Mouse (Mus musculus): ENCODE results near the gene 5730455P16Rik. TPM values are rescaled to one million over a fixed set of nuclear protein-coding genes. Genes with fewer than 3 reads are reported as not detected.

Gene 5730455P16Rik
- polyA plus RNA-seq, 1 experiment = 0.15 TPM

DNA sequence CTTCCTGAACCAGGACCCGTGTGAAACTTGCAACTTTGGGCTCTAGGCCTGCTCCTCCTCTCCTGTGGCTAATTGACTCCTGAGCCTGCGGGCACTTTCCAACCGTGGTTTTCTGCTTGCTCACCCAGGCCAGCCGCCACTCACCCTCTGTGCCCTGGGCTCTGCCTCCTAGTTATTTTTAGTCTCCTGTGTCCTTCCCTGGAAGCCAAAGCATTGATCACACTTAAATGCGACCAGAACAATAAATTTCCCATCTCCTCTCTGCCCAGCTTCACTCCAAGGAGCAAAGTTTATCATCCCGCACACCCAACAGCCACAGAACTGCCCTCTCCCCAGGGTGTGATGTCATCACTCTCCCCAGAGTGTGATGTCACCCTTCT is 41.5 kb downstream of the 5730455P16Rik start:
- Histone ChIP-seq H3K36me3 (ENCODE audit: control insufficient read depth) (no peaks in the 10 kb centered on the region), H3K4me1 (ENCODE audit: control insufficient read depth) (no peaks in the 10 kb centered on the region), H3K4me3 (replicated peaks) (no peak overlapping the region), H3K27me3 (ENCODE audit: control insufficient read depth) (peaks cover 16% of the 10 kb centered on the region), H3K9me3 (ENCODE audit: control insufficient read depth, low read length) (no peaks in the 10 kb centered on the region)
- TF ChIP-seq TAL1 (IDR thresholded peaks at IDR 0.05; ENCODE audit: low read length) (no peak), GATA1 (IDR thresholded peaks at IDR 0.05; ENCODE audit: low read length) (no peak)

DNA sequence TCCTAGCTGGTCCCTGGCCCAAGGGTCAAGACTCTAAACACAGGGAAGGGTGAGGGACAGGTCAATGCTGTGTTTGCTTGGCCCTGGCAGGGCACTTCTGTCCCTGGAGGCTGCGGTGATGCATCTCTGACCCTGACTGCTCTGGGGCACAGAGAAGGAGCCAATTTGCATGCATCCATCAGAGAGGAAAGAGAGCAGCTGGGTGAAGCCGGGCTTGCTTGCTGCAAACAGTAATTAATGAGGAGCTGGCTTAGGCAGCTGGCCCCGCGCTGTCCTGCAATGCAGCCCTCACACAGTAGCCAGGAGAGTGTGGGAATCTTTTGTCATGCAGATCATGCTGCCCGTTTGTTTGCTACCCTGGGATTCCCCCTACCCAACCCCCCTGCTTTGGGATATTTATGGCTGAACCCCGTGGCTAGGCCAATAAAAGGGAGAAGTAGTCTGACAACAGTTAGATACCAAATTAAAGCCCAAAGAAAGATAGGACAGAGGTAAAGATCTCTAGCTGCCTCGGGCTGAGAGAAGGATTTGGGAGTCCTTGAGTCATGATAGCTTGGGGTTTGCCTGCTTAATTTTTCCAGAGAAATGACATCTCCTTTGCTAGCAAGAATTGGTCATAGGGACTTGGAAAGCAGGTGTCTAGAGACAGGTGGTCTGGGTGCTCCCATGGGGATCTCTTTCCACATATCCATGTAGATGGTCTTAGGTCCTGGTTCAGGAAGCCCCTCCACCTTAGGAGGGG is 42.1 kb downstream of the 5730455P16Rik start:
- TF ChIP-seq GATA1 (IDR thresholded peaks at IDR 0.05; ENCODE audit: low read length) (no peak), TAL1 (IDR thresholded peaks at IDR 0.05; ENCODE audit: low read length) (no peak)
- no peak overlapping the region for H3K4me3 ChIP-seq (replicated peaks)
- no peaks in the 10 kb centered on the region for H3K9me3 ChIP-seq (ENCODE audit: control insufficient read depth, low read length)
- H3K4me1 ChIP-seq (ENCODE audit: control insufficient read depth) = no peaks in the 10 kb centered on the region
- H3K36me3 ChIP-seq (ENCODE audit: control insufficient read depth) = no peaks in the 10 kb centered on the region
- peaks cover 16% of the 10 kb centered on the region for H3K27me3 ChIP-seq (ENCODE audit: control insufficient read depth)

DNA sequence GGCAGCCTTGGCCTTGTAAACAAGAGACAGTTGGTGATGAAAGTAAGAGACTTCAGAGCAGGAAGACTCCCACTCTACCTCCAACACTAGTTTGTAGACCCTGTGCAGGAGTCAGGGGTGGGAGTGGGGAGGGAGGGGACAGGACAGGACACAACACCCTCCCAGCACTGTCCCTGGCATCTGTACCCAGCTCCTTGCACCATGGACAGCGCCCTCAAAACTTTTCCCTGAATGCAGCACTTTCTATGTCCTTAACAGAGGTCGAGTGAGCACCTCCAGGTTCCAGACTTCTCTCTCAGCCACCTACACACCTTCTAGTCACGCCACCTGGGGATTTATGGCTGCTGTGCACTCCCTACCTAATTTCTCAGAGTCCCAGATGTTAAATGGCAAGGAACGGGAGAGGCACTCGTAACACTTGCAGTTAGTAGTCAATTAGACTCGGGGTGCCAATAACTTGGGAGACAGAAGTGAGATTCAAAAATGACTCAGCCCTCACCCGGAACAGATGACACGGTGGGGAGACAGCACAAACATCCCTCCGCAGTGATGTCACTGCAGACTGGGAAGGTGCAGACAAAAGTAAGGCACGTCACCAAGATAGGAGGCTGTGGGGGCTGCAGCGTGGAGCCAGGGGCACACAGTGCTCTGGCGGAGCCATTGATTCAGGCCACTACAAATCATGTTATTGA is 45.0 kb downstream of the 5730455P16Rik start:
- no peak overlapping the region for H3K4me3 ChIP-seq (replicated peaks)
- peaks cover 19% of the 10 kb centered on the region for H3K27me3 ChIP-seq (ENCODE audit: control insufficient read depth)

DNA sequence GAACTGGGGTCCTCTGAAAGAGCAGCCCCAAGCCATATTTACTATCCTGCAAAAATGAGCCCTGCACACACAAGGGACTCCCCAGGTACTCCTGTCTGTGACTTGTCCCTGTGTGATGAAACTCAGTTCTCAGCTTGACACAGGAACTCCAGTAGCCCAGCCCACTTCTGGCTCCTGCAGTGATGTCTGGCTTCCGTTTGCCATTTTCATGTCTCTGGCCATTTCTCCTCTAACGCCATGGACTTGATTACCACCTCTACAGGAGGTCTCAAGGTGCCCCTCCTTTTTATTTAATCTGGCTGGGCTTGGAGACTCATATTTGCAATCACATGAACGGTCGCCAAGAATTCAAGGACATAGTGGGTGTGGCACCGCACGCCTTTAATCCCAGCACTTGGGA is 53.2 kb downstream of the 5730455P16Rik start:
- Histone ChIP-seq H3K4me1 (ENCODE audit: control insufficient read depth) (no peaks in the 10 kb centered on the region), H3K27me3 (ENCODE audit: control insufficient read depth) (peaks cover 3% of the 10 kb centered on the region; the same call in 1 of the 2 replicates), H3K4me3 (replicated peaks) (no peak overlapping the region), H3K9me3 (ENCODE audit: control insufficient read depth, low read length) (no peaks in the 10 kb centered on the region), H3K36me3 (ENCODE audit: control insufficient read depth) (no peaks in the 10 kb centered on the region)
- TF ChIP-seq GATA1 (IDR thresholded peaks at IDR 0.05; ENCODE audit: low read length) = no peak
- TF ChIP-seq TAL1 (IDR thresholded peaks at IDR 0.05; ENCODE audit: low read length) = no peak

More for the DNA sequence above, 45.0 kb downstream of the 5730455P16Rik start:
- TF ChIP-seq GATA1 (IDR thresholded peaks at IDR 0.05; ENCODE audit: low read length) = no peak
- TF ChIP-seq TAL1 (IDR thresholded peaks at IDR 0.05; ENCODE audit: low read length) = no peak
- Histone ChIP-seq H3K4me1 (ENCODE audit: control insufficient read depth) (no peaks in the 10 kb centered on the region), H3K36me3 (ENCODE audit: control insufficient read depth) (no peaks in the 10 kb centered on the region), H3K9me3 (ENCODE audit: control insufficient read depth, low read length) (no peaks in the 10 kb centered on the region)

DNA sequence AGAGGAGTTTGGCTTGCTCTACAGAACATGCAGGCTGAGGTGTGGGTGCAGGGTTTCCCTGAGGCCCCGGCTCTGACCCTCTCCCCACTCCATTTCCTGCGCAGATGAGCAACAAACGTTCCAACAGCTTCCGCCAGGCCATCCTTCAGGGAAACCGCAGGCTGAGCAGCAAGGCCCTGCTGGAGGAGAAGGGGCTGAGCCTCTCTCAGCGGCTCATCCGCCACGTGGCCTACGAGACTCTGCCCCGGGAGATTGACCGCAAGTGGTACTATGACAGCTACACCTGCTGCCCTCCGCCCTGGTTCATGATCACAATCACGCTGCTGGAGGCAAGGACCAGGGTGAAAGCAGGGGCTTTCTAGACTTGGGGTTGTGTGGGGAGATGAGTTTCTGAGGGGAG is 54.6 kb downstream of the 5730455P16Rik start:
- H3K4me3 ChIP-seq (replicated peaks) = no peak overlapping the region
- H3K27me3 ChIP-seq (ENCODE audit: control insufficient read depth) = no peaks in the 10 kb centered on the region
- H3K36me3 ChIP-seq (ENCODE audit: control insufficient read depth) = no peaks in the 10 kb centered on the region
- TF ChIP-seq GATA1 (IDR thresholded peaks at IDR 0.05; ENCODE audit: low read length) (no peak), TAL1 (IDR thresholded peaks at IDR 0.05; ENCODE audit: low read length) (no peak)
- no peaks in the 10 kb centered on the region for H3K9me3 ChIP-seq (ENCODE audit: control insufficient read depth, low read length)
- no peaks in the 10 kb centered on the region for H3K4me1 ChIP-seq (ENCODE audit: control insufficient read depth)

DNA sequence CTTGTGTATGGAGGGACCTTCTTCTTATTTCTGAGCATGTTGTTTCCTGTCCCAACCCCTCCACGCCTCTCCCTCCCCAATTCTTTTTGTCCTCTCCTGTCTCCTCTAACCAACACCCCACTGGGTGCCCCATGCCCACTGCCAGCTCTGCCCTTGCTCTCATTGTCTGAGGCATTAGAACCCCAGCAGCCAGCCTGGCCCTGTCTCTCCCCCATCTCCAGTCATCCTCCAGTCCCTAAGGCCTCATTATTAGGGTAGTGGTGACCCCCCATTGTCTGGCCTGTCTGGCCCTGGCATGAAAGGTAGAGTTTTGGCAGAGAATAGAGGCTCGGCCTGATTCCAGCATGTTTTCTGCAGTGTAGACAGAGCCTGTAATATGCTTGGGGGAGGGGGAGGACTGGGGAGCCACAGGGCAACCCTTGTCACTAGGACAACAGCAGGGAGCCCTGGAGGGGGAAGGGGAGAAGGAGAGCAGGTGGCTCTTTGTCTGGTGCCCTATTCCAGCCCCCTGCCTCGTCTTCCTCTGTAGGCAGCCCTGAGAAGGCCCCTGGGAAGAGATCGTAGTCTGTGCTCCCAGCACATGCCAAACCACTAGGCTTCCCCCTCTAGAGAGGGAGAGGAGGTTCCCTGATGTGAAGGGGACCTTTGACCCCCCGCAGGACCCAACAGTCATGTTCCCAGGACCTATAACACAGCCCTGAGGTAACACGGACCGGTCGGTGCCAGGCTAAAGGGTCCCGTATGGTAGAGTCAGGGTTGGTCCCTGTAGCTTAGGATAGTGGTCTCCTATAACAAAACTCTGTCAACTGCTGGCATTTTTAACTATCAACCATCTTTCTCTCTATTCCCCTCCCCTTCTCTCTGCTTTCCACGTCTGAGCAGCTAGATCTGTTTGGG is 61.8 kb downstream of the 5730455P16Rik start:
- Histone ChIP-seq H3K27me3 (ENCODE audit: control insufficient read depth) (peaks cover 6% of the 10 kb centered on the region; the same call in 1 of the 2 replicates), H3K4me3 (replicated peaks) (no peak overlapping the region), H3K36me3 (ENCODE audit: control insufficient read depth) (no peaks in the 10 kb centered on the region), H3K4me1 (ENCODE audit: control insufficient read depth) (no peaks in the 10 kb centered on the region), H3K9me3 (ENCODE audit: control insufficient read depth, low read length) (no peaks in the 10 kb centered on the region)
- no peak for TF ChIP-seq GATA1 (IDR thresholded peaks at IDR 0.05; ENCODE audit: low read length)
- TF ChIP-seq TAL1 (IDR thresholded peaks at IDR 0.05; ENCODE audit: low read length) = no peak

DNA sequence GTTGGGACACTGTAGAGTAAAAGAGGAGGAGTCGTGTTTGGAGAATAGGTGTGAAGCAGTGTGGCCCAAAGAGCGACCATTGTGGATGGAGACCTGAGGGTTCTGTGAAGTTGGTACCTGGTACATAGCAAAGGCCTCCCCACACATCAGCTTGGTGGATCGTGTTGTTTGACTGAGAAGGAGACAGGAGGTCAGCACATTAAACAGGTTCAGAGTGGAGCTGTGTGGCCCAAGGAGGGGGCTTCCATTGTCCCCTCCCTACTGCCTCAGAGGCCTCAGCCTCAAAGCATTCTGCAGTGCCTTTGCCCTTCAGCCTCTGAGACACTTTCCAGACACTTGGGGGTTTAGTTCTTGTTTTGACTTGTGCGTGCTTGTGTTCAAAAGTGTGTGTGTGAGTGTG is 63.9 kb downstream of the 5730455P16Rik start:
- H3K27me3 ChIP-seq (ENCODE audit: control insufficient read depth) = peaks cover 6% of the 10 kb centered on the region; the same call in 1 of the 2 replicates

DNA sequence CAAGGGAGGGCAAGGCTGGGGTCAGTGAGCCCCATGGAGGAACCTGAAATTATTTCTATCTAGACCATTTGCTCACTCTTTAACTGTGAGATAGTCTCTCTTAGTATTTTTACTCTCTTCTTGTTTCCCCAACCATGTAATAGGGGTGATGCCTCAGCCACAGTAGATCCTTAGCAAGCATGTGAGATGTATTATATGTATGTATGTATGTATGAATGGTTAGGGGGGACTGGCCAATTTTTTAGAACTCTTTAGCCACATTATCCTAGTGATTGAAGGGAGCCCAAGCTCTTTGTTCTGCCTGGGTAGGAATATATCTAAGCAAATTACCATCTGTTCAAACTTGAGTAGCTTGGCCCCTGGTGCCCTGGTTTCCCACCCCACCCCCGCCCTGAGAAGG is 64.4 kb downstream of the 5730455P16Rik start:
- peaks cover 6% of the 10 kb centered on the region; the same call in 1 of the 2 replicates for H3K27me3 ChIP-seq (ENCODE audit: control insufficient read depth)
- H3K4me3 ChIP-seq (replicated peaks) = no peak overlapping the region
- H3K9me3 ChIP-seq (ENCODE audit: control insufficient read depth, low read length) = no peaks in the 10 kb centered on the region
- TF ChIP-seq GATA1 (IDR thresholded peaks at IDR 0.05; ENCODE audit: low read length) (no peak), TAL1 (IDR thresholded peaks at IDR 0.05; ENCODE audit: low read length) (no peak)
- H3K4me1 ChIP-seq (ENCODE audit: control insufficient read depth) = no peaks in the 10 kb centered on the region
- no peaks in the 10 kb centered on the region for H3K36me3 ChIP-seq (ENCODE audit: control insufficient read depth)

More for the DNA sequence above, 63.9 kb downstream of the 5730455P16Rik start:
- H3K4me1 ChIP-seq (ENCODE audit: control insufficient read depth) = no peaks in the 10 kb centered on the region
- H3K36me3 ChIP-seq (ENCODE audit: control insufficient read depth) = no peaks in the 10 kb centered on the region
- H3K9me3 ChIP-seq (ENCODE audit: control insufficient read depth, low read length) = no peaks in the 10 kb centered on the region
- H3K4me3 ChIP-seq (replicated peaks) = no peak overlapping the region
- TF ChIP-seq GATA1 (IDR thresholded peaks at IDR 0.05; ENCODE audit: low read length) (no peak), TAL1 (IDR thresholded peaks at IDR 0.05; ENCODE audit: low read length) (no peak)
